Mouse (Mus musculus) thymus, postnatal 10 days (tissue): Measurements from ENCODE around the gene Dynlt1f.
A peak's percentile ranks its signal among the peaks of the same experiment; 100 is the strongest.
"Not testable (repeated sequence)": the region's sequence is repeated elsewhere in the genome, so short reads cannot be mapped to it uniquely, and the experiment has no call there.

Experiments
- DNase-seq, 2 experiments: peaks; one replicate each; pipeline ENCODE4 v3.0.0; 2021; ENCODE audit warnings: low spot score in 2 of 2

Dynlt1f gene

GRCm38 (mm10) chr17:6655567-6656281, at the start of gene Dynlt1f:
Gene Dynlt1f, minus strand, starts transcription at chr17:6655900.
- peak; percentile 65 to 74 for DNase-seq

DNA sequence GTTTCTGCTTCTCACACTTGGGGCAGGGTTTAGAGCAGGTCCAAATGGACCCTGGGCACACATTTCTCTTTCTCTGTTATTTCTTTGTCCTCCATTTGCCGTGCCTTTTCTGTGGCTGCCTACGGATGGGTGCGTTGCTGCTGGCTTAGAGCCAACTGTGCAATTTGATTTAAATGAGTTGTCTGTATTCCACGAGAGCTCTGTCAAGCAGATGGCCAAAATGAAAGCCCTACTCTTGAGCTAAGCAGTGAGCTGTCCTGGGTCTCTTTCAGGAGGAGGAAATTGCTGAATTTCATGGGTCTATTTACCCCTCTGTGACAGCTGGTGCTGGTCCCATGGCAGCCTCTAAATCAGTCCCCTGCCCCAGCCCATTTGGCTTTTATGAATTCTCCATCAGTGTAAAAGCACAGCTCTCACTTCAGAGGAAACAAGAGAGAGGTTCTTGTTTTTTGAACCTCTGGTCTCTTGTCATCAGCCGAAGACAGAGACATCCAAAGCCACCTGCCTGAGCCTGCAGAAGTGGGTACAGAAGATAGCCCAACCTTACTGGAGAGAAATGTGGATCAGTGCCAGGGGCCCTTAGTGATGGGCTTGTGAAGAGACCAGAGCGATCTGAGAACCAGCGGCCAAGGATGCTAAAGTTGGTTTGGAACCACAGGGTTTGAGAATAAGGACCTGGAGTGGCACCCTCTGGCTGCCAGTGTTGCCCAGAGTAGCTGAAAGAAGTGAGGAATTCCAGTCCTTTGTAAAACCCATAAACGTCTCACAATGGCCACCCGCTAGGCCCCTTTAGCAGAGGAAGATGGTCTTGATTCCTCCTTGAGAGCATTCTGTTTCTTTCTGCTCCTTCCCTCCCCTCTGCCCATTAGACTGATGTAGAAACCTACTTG, 47.9 kb upstream of the Dynlt1f start:
- not testable (repeated sequence) for DNase-seq

- DNase-seq = not testable (repeated sequence)
Measured at GRCm38 (mm10) chr17:6702625-6703221, 47.0 kb upstream of the Dynlt1f start.

- not testable (repeated sequence) for DNase-seq
Measured at GRCm38 (mm10) chr17:6700077-6700476, 44.4 kb upstream of the Dynlt1f start.

- not testable (repeated sequence) for DNase-seq
Measured at GRCm38 (mm10) chr17:6699502-6699901, 43.8 kb upstream of the Dynlt1f start.

GRCm38 (mm10) chr17:6697224-6697775, 41.6 kb upstream of the Dynlt1f start:
- peak; percentile 55 to 66 for DNase-seq

DNA sequence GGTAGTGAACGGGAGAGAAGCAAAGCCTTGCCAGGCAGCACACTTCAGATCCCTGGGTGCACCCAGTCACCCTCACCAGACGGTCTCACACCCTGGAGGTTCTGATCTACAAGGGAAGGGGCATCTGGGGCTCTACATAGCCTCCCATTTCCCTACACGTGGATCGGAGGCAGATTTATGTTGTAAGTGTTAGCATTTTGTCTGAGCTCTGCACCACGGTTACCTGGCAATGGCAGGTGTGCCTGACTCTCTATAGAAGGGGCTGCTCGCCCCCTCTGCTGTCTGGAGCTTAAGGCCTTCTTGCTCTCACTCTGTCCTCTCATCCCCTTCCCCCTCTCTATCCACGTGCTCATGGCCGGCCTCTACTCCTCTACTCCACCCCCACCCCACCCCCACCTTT, 40.8 kb upstream of the Dynlt1f start:
- DNase-seq = not testable (repeated sequence)

- DNase-seq = not testable (repeated sequence)
Measured at GRCm38 (mm10) chr17:6695712-6696111, 40.0 kb upstream of the Dynlt1f start.

DNA sequence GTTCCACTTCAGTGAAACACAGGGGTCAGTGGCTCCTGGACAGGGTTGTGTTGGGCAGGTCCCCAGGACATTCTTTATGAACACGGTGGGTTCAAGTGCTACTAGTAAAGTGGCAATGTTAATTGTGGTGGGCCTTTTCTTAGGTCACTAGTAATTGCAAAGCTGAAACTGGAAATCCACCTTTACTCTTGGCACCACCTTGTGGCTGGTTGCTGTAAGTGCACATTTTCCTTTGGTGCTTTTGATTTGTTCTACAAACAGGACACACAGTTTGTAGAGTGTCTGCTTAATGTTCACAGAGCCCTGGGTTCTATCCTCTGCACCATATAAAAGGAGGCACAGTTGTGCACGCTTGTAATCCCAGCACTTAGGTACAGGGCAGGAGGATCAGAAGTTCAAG, 35.9 kb upstream of the Dynlt1f start:
- DNase-seq = peak; percentile 90 to 98

- DNase-seq = peak in 1 of 2 experiments; percentile 65
Measured at GRCm38 (mm10) chr17:6689344-6689743, 33.6 kb upstream of the Dynlt1f start.

GRCm38 (mm10) chr17:6686299-6686971, 30.7 kb upstream of the Dynlt1f start:
- DNase-seq = not testable (repeated sequence)

GRCm38 (mm10) chr17:6685288-6685818, 29.7 kb upstream of the Dynlt1f start:
- not testable (repeated sequence) for DNase-seq

DNA sequence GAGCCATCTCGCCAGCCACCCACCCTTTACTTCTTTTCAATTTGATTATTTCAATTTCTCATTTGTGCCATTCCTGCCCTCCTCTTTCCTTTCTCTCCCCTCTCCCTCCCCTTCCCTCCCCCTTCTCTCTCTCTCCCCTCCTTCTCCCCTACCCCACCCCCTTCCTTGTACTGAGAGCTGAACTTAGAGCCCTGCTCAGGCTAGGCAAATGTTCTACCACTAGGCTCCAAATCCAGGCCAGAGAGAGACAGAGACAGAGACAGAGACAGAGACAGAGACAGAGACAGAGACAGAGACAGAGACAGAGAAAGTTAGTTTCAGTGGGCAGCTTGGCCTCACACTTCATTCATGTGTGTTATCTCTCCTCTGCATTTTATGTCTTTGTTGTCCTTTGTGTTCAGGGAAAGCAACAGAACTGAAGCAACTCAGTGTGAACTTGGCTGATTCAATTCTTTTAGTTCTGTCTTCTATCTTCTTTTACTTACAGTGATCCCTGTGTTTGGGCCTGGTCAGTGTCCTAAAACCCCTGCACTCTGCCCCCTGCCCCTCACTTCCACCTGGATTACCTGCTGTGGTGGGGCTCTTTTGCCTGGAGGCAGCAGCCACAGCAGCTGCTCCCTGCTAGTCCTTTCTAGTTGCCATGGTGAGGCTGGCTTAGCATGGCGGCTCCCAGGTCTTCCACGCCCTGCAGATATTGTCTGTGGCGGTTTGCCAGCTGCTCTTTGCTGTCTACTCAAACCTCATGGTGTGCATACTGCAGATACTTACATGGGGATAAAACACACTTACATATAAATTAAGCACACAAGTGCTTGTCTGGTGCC, 29.0 kb upstream of the Dynlt1f start:
- DNase-seq = not testable (repeated sequence)

- not testable (repeated sequence) for DNase-seq
Measured at GRCm38 (mm10) chr17:6683702-6684101, 28.0 kb upstream of the Dynlt1f start.

GRCm38 (mm10) chr17:6681721-6682120, 26.0 kb upstream of the Dynlt1f start:
- not testable (repeated sequence) for DNase-seq

DNA sequence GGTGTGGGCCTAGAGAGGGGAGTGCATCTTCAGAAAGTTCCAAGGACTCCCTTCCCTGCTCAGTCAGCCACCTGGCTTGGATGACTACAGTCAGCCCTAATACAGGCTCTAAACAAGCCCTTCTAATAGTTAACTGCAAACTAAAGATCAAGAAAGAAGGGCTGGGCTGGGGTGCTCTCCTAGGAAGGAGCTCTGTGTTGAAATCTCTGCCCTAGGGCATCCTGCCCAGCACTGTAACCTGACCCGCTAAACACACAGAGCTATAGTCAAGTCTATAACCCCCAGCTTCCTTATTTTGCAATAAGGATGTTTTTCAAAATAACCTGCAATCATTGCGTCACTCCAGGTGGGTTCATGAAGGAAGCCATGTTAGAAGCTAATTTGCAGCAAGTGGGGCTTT, 22.4 kb upstream of the Dynlt1f start:
- DNase-seq = not testable (repeated sequence)

DNA sequence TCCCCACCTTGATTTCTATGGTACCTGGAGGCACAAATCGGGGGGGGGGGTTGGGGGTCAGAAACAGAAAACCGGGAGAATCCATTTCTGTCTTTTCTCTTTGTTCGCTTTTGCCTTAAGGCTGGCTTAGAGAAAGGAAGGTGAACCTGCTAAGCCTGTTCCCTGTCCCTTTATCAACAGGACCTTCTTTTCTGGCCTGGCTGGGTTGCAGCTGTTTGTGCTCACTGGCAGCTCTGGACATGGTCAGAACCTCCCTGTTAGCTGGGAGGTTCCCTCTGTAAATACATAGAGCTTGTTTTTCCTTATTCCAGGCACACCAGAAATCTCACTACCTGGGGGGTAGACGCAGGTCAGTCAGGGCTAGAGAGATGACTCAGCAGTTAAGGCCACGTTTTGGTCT, 18.6 kb upstream of the Dynlt1f start:
- DNase-seq = not testable (repeated sequence)

DNA sequence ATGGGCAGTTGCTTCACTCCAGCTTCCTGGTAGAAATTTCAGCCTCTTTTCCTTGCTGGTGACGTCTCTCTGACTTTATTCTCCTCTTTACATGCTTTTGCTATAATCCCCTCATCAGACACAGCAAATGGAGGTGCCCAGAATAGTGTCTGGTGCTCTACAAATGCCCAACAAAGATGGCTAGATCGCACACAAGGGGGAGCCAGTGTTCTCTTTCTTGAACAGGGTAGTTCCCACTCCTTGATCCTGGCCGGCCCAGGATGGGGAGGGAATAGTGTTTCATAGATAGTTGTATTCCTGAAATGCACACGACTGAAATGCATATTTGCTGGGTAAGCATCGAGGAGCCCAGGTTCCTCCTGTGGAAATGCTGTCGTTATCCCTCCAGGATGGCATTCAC, 12.8 kb upstream of the Dynlt1f start:
- DNase-seq = not testable (repeated sequence)

- not testable (repeated sequence) for DNase-seq
Measured at GRCm38 (mm10) chr17:6665389-6665788, 9.7 kb upstream of the Dynlt1f start.

DNA sequence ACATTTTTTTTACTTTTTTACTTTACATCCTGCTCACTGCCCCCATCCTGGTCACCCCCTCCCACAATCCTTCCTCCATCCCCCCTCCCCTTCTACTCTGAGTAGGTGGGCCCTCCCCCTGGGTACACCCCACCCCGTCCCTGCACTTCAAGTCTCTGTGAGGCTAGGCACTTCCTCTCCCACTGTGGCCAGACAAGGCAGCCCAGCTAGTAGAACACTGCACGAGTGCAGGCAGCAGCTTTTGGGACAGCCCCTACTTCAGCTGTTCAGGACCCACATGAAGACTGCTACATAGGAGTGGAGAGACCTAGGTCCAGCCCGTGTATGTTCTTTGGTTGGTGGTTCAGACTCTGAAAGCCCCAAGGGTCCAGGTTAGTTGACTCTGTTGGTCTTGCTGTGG, 7.1 kb upstream of the Dynlt1f start:
- DNase-seq = not testable (repeated sequence)
